Mouse (Mus musculus) cerebellum, adult 2 months (tissue): ENCODE results near the gene Cmas.

Source experiments
- CTCF ChIP-seq: fragments of 200-500 bp; IDR thresholded peaks from 2 replicates; pipeline ENCODE4 v1.5.1; 2011; ENCODE audit warnings: low read depth, mild to moderate bottlenecking, control low read depth, low read length, moderate library complexity, borderline replicate concordance; ENCODE audit not compliant: insufficient read depth
- POLR2A ChIP-seq: fragments of 200-500 bp; IDR thresholded peaks from 2 replicates; pipeline ENCODE4 v1.6.1; 2011; ENCODE audit warnings: low read length, control low read depth, borderline replicate concordance; ENCODE audit not compliant: insufficient read depth

- TF ChIP-seq CTCF (no peak), POLR2A (no peak)
These were observed 33.2 kb downstream of the Cmas start for GRCm38 (mm10) chr6:142789736-142790135.
